Mouse (Mus musculus) liver, postnatal 0 days (tissue): Measurements from ENCODE around the gene Rab11fip3.

Experiments
- CTCF ChIP-seq: sonication (generic); IDR thresholded peaks from 2 replicates; pipeline ENCODE4 v1.5.1; 2016; ENCODE audit warnings: antibody characterized with exemption, low read depth
- EP300 ChIP-seq: IDR thresholded peaks from 2 replicates; pipeline ENCODE4 v1.6.1; 2016; ENCODE audit warnings: antibody characterized with exemption, low read depth, mild to moderate bottlenecking

GRCm38 (mm10) chr17:25941511-25942241 is 127.7 kb downstream of the Rab11fip3 start:
- TF ChIP-seq EP300 (no peak; the same call in 1 of the 2 replicates), CTCF (no peak)
